Mouse (Mus musculus) CH12.LX (cell line): Measurements from ENCODE around the gene Tagln2.

Experiments
- CHD1 ChIP-seq: IDR thresholded peaks from 2 replicates; pipeline ENCODE4 v1.6.1; 2012; ENCODE audit warnings: low read depth, low read length, improper control_type of control experiment, inconsistent platforms
- CTCF ChIP-seq, 2 experiments: IDR thresholded peaks in 1 of 2; conservative IDR thresholded peaks in 1 of 2; 2 replicates each; pipeline ENCODE4 v1.5.1; 2011 to 2012; ENCODE audit warnings: low read depth in 2 of 2, low read length in 2 of 2, improper control_type of control experiment in 1 of 2, inconsistent platforms in 1 of 2, mild to moderate bottlenecking in 1 of 2, moderate library complexity in 1 of 2
- EP300 ChIP-seq: IDR thresholded peaks from 2 replicates; pipeline ENCODE4 v1.6.1; 2011; ENCODE audit warnings: low read length, improper control_type of control experiment
- JUND ChIP-seq: conservative IDR thresholded peaks from 2 replicates; pipeline ENCODE4 v1.6.1; 2011; ENCODE audit warnings: low read depth, low read length, improper control_type of control experiment
- KAT2A ChIP-seq: IDR thresholded peaks from 2 replicates; pipeline ENCODE4 v1.6.1; 2012; ENCODE audit warnings: low read length, improper control_type of control experiment, inconsistent platforms; ENCODE audit not compliant: insufficient replicate concordance
- NELFE ChIP-seq: IDR thresholded peaks from 2 replicates; pipeline ENCODE4 v1.6.1; 2011; ENCODE audit warnings: low read depth, low read length, improper control_type of control experiment
- POLR2A ChIP-seq: IDR thresholded peaks from 2 replicates; pipeline ENCODE4 v1.6.1; 2011; ENCODE audit warnings: low read depth, mild to moderate bottlenecking, improper control_type of control experiment, low read length
- ZC3H11A ChIP-seq: IDR thresholded peaks from 2 replicates; pipeline ENCODE4 v1.6.1; 2012; ENCODE audit warnings: low read depth, mild to moderate bottlenecking, inconsistent platforms, low read length, improper control_type of control experiment
- ZMIZ1 ChIP-seq: IDR thresholded peaks from 2 replicates; pipeline ENCODE4 v1.6.1; 2012; ENCODE audit warnings: low read depth, mild to moderate bottlenecking, inconsistent platforms, low read length, improper control_type of control experiment
- ZNF384 ChIP-seq: IDR thresholded peaks from 2 replicates; pipeline ENCODE4 v1.6.1; 2012; ENCODE audit warnings: low read depth, low read length, improper control_type of control experiment, inconsistent platforms

GRCm38 (mm10) chr1:172514551-172515268 lies 14.9 kb downstream of the Tagln2 start:
- TF ChIP-seq CTCF (conservative IDR thresholded peaks at IDR 0.05 in 1 of 2, IDR thresholded peaks at IDR 0.05 in 1 of 2; ENCODE audit: low read depth in 2 of 2, low read length in 2 of 2) (no peak), POLR2A (no peak), NELFE (no peak), KAT2A (no peak), ZMIZ1 (no peak), CHD1 (no peak), EP300 (no peak), ZNF384 (no peak), ZC3H11A (no peak), JUND (no peak)
